Mouse (Mus musculus) erythroid progenitor cell, adult 5-6 weeks (primary cell): Measurements from ENCODE around the gene Capn13. TPM values are rescaled to one million over a fixed set of nuclear protein-coding genes. Genes with fewer than 3 reads are reported as not detected.

ENCODE experiments used
- ATAC-seq: replicated peaks from 2 replicates; pipeline ENCODE4 v1.8.0; 2016; ENCODE audit warnings: moderate number of reproducible peaks, mild to moderate bottlenecking, moderate TSS enrichment, inconsistent platforms; ENCODE audit not compliant: poor library complexity, low FRiP score, severe bottlenecking
- total RNA-seq, 2 experiments: library from RNA; stranded (forward) in 1 of 2; stranded (reverse) in 1 of 2; fragments of 150-400 nt in 1 of 2; fragments of 186-747, 209-891 nt in 1 of 2; gene quantifications; 2 replicates each; pipeline versions ENCODE4 v1.2.3 to v1.2.4; 2015 to 2017; ENCODE audit warnings: low replicate concordance in 2 of 2

The Capn13 gene
- total RNA-seq, 2 experiments from 2014 or later, result not detected

DNA sequence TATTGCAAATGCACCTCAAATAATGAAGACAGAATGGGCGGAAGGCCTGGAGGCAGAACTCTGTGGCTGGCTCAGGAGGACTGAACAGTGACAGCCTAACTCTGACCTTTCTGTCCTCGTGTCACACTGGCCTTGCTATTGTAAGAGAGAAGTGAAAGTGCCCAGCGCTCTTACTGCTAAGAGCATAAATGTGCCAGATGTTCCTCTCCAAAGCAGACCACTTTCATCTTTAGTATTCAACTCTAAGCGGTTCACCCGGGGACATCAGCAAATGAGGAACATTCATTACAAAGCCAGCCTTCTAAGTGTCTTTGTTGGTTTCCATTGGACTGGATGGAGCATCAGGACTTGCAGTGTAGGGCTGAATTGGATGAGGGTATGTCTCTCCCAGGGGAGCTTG lies 39.6 kb downstream of the Capn13 start:
- no peak for ATAC-seq

GRCm38 (mm10) chr17:73343632-73344390 lies 56.9 kb downstream of the Capn13 start:
- ATAC-seq, result no peak

DNA sequence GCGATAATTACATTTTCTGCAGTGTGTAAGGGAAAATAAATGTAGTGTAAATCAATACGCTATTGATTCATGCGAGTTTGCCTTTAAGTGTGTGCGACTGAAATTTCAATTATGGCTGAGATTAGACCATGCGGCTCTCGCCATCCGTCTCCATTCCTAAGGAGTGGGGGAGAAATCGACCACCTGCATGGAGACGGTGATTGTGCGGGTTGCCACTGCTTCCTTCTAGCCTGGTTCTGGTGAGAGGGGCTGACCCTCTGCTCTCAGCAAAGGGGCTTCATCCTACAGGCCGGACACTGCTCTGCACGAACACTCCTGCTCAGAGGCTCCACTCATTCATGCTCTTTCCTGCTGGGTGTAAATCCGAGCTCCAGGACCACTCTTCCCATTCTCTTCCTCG lies 58.0 kb downstream of the Capn13 start:
- no peak for ATAC-seq

DNA sequence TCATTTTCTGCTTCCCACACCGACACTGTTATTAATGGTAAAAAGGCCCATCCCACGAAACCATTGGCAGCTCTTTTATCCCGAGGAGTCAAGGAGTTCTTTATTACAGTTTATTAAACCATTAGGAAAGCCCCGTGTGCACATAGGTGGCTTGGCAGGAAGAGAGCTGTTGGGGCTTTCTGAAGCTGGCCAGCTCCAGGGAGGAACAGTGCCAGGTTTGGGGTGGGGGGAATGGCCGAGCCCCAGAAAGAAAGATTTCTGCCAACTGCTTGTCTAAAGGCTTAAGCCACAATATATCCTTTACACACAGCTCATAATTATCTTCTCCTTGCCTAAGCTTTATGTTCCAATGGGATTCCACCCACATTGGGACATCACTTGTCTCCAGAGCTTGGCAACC lies 71.6 kb downstream of the Capn13 start:
- ATAC-seq, result no peak

- no peak for ATAC-seq
Observed at GRCm38 (mm10) chr17:73325314-73325713, 75.4 kb downstream of the Capn13 start.

DNA sequence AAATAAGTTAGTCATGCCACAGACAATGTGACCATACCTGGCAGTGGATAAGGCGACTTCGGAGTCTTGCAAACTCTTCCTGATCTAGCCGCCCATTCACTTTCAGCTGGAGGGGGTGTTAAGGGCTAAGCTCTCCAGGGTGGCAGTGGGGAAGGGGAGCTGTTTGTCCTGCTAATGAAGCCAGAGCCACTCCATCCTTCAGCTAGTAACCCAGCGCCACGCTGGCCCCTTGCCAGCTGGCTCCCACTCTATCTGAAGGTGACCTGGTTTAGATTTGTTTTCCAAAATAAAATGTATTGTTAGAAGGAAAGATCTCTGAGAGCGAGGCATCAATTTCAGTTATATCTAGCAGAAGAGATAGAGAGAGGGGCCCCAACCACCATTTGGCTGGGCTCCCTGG lies 75.9 kb downstream of the Capn13 start:
- no peak for ATAC-seq

- ATAC-seq, result no peak
Observed at GRCm38 (mm10) chr17:73323981-73324380, 76.7 kb downstream of the Capn13 start.

DNA sequence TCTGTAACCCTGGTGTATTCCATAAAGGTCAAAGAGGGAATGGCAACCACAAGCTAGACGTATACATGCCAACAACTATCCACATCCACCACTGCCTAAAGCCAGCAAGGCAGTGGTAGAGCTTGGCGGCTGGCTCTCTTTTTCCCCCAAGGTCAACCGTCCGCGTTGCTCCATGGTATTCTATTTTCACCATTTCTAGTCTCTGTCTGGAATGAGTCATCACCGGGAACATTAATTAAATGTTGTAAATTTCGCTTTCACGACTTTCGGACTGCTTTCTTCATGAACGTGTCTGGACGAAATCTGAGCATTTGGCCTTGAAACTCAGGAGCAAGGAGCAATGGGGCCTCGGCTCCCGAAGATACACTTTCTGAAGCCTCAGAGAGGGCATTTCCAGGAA lies 85.9 kb downstream of the Capn13 start:
- ATAC-seq, result no peak

GRCm38 (mm10) chr17:73311491-73311890 lies 89.2 kb downstream of the Capn13 start:
- no peak for ATAC-seq

GRCm38 (mm10) chr17:73308691-73309090 lies 92.0 kb downstream of the Capn13 start:
- ATAC-seq, result no peak

- ATAC-seq, result no peak
Observed at GRCm38 (mm10) chr17:73306626-73307025, 94.0 kb downstream of the Capn13 start.

- no peak for ATAC-seq
Observed at GRCm38 (mm10) chr17:73305622-73306021, 95.0 kb downstream of the Capn13 start.

- ATAC-seq, result no peak
Observed at GRCm38 (mm10) chr17:73304086-73304812, 96.4 kb downstream of the Capn13 start.

DNA sequence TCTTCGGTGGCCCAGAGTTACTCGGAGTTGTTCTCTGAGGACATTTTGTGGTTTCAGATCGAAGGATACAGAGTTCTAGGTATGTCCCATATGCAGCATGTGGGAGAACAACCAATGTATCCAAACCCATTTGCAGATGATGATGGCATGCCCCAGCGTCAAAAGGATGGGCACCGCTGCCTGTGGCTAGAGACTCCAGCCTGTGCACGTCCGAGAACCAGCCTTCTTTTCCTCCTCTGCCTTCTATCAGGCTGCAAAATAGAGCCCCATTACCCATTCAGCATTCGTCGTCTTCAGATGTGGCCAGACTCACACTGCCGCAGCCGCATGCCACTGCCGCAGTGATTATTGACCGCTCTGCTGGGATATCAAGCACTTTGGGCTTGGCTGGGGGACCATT lies 97.0 kb downstream of the Capn13 start:
- ATAC-seq, result no peak

DNA sequence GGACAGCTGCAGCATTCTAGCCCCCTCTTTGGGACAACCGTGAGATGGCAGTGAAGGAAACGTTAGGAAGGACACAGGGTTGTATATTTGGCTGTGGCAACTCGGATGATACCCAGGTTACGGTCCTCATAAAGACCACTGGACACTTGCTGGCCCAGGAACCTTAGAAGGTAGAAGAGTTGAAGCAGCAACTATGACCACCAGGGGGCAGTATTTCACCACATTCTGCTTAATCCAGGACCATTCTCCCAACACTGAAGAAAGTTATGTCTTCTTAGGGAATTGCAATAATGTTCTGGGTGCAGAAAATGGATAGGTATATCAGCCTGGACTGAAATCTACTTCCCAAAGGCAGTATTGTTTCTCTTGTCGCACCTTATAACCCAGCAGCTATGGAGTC lies 97.4 kb downstream of the Capn13 start:
- ATAC-seq, result no peak

DNA sequence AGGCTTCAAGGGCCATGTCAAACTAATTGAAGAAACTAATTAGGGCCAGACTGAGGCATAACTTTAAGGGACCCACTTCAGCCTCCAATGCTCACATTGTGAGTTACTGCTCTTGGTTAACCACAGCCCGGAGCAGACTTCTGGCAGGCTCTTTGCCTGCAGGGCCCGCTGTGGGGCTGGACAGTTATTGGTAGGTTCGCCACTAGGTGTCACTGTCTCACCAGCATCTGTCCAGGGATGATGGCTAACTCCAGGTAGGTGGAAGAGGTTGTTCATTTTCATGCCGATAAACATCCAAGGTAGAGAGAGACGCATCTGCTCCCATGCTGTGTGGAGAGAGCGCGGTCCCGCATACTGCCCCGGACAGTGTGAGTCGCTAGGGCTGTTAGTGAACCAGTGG lies 98.6 kb downstream of the Capn13 start:
- ATAC-seq, result 0 out of 2 replicates have a peak, but pooled peaks have one; percentile 52

GRCm38 (mm10) chr17:73301258-73302050 lies 99.2 kb downstream of the Capn13 start:
- ATAC-seq, result no peak

GRCm38 (mm10) chr17:73300147-73300880 lies 100.4 kb downstream of the Capn13 start:
- no peak for ATAC-seq

DNA sequence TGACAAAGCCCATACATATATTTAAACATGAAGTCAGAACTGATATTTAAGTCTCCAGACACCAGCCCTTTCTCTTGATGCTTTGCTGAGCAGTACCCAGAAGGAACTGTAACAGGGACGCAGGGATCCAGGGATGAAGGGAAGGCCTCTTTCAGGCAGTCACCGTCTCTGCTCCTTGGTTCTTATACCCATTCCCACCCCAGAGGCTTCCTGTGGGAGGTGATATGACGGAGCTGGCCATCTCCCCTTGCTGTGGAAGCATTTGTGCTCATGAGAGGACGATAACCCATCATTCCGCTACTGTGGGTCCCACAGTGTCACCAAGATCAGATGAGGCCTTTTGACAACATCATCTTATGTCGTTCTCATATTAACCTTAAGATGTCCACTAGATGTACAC lies 101.7 kb downstream of the Capn13 start:
- no peak for ATAC-seq

- ATAC-seq, result no peak
Observed at GRCm38 (mm10) chr17:73296855-73297254, 103.8 kb downstream of the Capn13 start.
